11 mouse cellular contexts compared by ENCODE assay signal in genomic region chr19:58151257-58151656, GRCm38 (mm10).
"Had no signal": no experiment of that assay in that cellular context is flagged by ENCODE, and none has a peak within 500 bp of the region (broad histone marks: within the 10 kb centered on the region; RNA-seq: fewer than 3 reads in every experiment).

No protein-coding gene starts in this region.

- DNase-seq: lung, adult 18-20 months; lung, embryonic 14.5 days; lung, postnatal 10 days; midbrain, embryonic 14.5 days; retina, postnatal 1 day; right cerebral cortex, postnatal 14 days; spleen, adult 18-20 months; thymus, adult 18-20 months; thymus, postnatal 14 days; thymus, postnatal 36 days had no signal

- ATAC-seq: midbrain, embryonic 16.5 days had no signal
